In genomic region chr2:27473061-27473765, GRCm38 (mm10) we compare ENCODE assay signal across 8 mouse cellular contexts. TPM values are rescaled to one million over a fixed set of nuclear protein-coding genes. Genes with fewer than 3 reads are reported as not detected.
DNase-seq lines count a peak whose midpoint lies in the region; ATAC-seq lines count a peak whose summit lies in the region.

No protein-coding gene starts in this region.

- H3K4me1 ChIP-seq in megakaryocyte, embryonic 14.5 days, result peaks cover 83% of the 10 kb centered on the region
- H3K4me1 ChIP-seq in forebrain, embryonic 15.5 days, result peaks cover 59% of the 10 kb centered on the region
- peaks cover 79% of the 10 kb centered on the region for H3K4me1 ChIP-seq in liver, embryonic 13.5 days (replicated peaks)

- H3K9ac ChIP-seq in forebrain, embryonic 15.5 days (replicated peaks), result 0 out of 2 replicates have a peak overlapping the region, but pooled peaks have one; percentile 99
- peak overlapping the region; percentile 90 for H3K9ac ChIP-seq in liver, embryonic 13.5 days

- H3K4me2 ChIP-seq in forebrain, embryonic 15.5 days (replicated peaks), result peak overlapping the region; percentile 97
- H3K4me2 ChIP-seq in liver, embryonic 13.5 days, result peak overlapping the region; percentile 87

- no peak for ATAC-seq in megakaryocyte, adult 5-6 weeks (ENCODE audit: poor library complexity, severe bottlenecking)
- ATAC-seq in forebrain, embryonic 15.5 days (replicated peaks), result no peak
- ATAC-seq in liver, embryonic 13.5 days (ENCODE audit: low read depth), result no peak

- peaks cover 50% of the 10 kb centered on the region for H3K36me3 ChIP-seq in megakaryocyte, embryonic 14.5 days (replicated peaks; ENCODE audit: low read length)
- no peaks in the 10 kb centered on the region; the same call in 1 of the 2 replicates for H3K36me3 ChIP-seq in forebrain, embryonic 15.5 days
- peaks cover 34% of the 10 kb centered on the region for H3K36me3 ChIP-seq in liver, embryonic 13.5 days

- no peaks in the 10 kb centered on the region for H3K27me3 ChIP-seq in megakaryocyte, embryonic 14.5 days (replicated peaks)
- no peaks in the 10 kb centered on the region for H3K27me3 ChIP-seq in forebrain, embryonic 15.5 days
- no peaks in the 10 kb centered on the region for H3K27me3 ChIP-seq in liver, embryonic 13.5 days

- H3K27ac ChIP-seq in forebrain, embryonic 15.5 days (replicated peaks), result no peak overlapping the region
- H3K27ac ChIP-seq in liver, embryonic 13.5 days, result peak overlapping the region; percentile 92

- DNase-seq in liver, embryonic 13.5 days, result no peak
- peak; percentile 45 for DNase-seq in thymus, postnatal 25 days
- no peak for DNase-seq in c-Kit-positive CD71-positive TER-119-positive erythroid progenitor cells, embryonic 14.5 days (ENCODE audit: low spot score)
- DNase-seq in urinary bladder, adult 2 months (ENCODE audit: low spot score), result no peak
- no peak for DNase-seq in cerebellum, adult 8-10 months

- 77% methylated on average over 7 of the region's 7 CpGs for WGBS in forebrain, embryonic 15.5 days
- WGBS in liver, embryonic 13.5 days (ENCODE audit: insufficient replicate concordance), result 56% methylated on average over 7 of the region's 7 CpGs

- no peaks in the 10 kb centered on the region for H3K9me3 ChIP-seq in megakaryocyte, embryonic 14.5 days
- H3K9me3 ChIP-seq in forebrain, embryonic 15.5 days, result no peaks in the 10 kb centered on the region
- no peaks in the 10 kb centered on the region for H3K9me3 ChIP-seq in liver, embryonic 13.5 days (replicated peaks)

- peak overlapping the region; percentile 51 for H3K4me3 ChIP-seq in megakaryocyte, embryonic 14.5 days (replicated peaks)
- H3K4me3 ChIP-seq in forebrain, embryonic 15.5 days, result peak overlapping the region; percentile 90
- H3K4me3 ChIP-seq in liver, embryonic 13.5 days (replicated peaks), result peak overlapping the region; percentile 94

RNA-seq across cellular contexts. Expression of gene Brd3os, which starts 31.1 kb away (rescaled TPM):
- 0.51 TPM in 1 of 2 replicates, not detected in the other for polyA plus RNA-seq in megakaryocyte, embryonic 14.5 days (2012; ENCODE audit: insufficient read depth, low replicate concordance)
- total RNA-seq in megakaryocyte, adult 5-6 weeks (2015), result 0.93 TPM in 1 of 2 replicates, not detected in the other
- 0.11 TPM in 1 of 2 replicates, not detected in the other for total RNA-seq in megakaryocyte, adult 5-6 weeks (2017)
- 30.6 and 31.5 TPM in 2 replicates for polyA plus RNA-seq in forebrain, embryonic 15.5 days (2015; fragmentation: Nextera tagmentation; extraction: Ambion mirVana)
- 0.48 and 0.60 TPM in 2 replicates for polyA plus RNA-seq in liver, embryonic 13.5 days (2015; fragmentation: Nextera tagmentation; extraction: Ambion mirVana)
- 8.0 and 10.2 TPM in 2 replicates for polyA plus RNA-seq in urinary bladder, adult 2 months (2012; rRNA removed)

RNA-seq across cellular contexts. Expression of gene Brd3, which starts 34.2 kb away (rescaled TPM):
- 58.4 and 65.2 TPM in 2 replicates for polyA plus RNA-seq in megakaryocyte, embryonic 14.5 days (2012; ENCODE audit: insufficient read depth, low replicate concordance)
- 43.1 and 60.4 TPM in 2 replicates for total RNA-seq in megakaryocyte, adult 5-6 weeks (2015)
- total RNA-seq in megakaryocyte, adult 5-6 weeks (2017), result 22.4 and 28.3 TPM in 2 replicates
- polyA plus RNA-seq in forebrain, embryonic 15.5 days (2015; fragmentation: Nextera tagmentation; extraction: Ambion mirVana), result 142 and 149 TPM in 2 replicates
- 25.0 and 37.2 TPM in 2 replicates for polyA plus RNA-seq in liver, embryonic 13.5 days (2015; fragmentation: Nextera tagmentation; extraction: Ambion mirVana)
- 29.8 and 33.0 TPM in 2 replicates for polyA plus RNA-seq in urinary bladder, adult 2 months (2012; rRNA removed)

RNA-seq across cellular contexts. Expression of gene Wdr5, which starts 41.7 kb away (rescaled TPM):
- polyA plus RNA-seq in megakaryocyte, embryonic 14.5 days (2012; ENCODE audit: insufficient read depth, low replicate concordance), result 6.3 and 27.6 TPM in 2 replicates
- total RNA-seq in megakaryocyte, adult 5-6 weeks (2015), result 21.3 and 22.2 TPM in 2 replicates
- 42.8 and 44.8 TPM in 2 replicates for total RNA-seq in megakaryocyte, adult 5-6 weeks (2017)
- 50.5 and 55.4 TPM in 2 replicates for polyA plus RNA-seq in forebrain, embryonic 15.5 days (2015; fragmentation: Nextera tagmentation; extraction: Ambion mirVana)
- polyA plus RNA-seq in liver, embryonic 13.5 days (2015; fragmentation: Nextera tagmentation; extraction: Ambion mirVana), result 32.1 and 35.9 TPM in 2 replicates
- polyA plus RNA-seq in urinary bladder, adult 2 months (2012; rRNA removed), result 29.1 and 34.4 TPM in 2 replicates

RNA-seq across cellular contexts. Expression of gene Vav2, which starts 46.4 kb away (rescaled TPM):
- polyA plus RNA-seq in megakaryocyte, embryonic 14.5 days (2012; ENCODE audit: insufficient read depth, low replicate concordance), result 2.8 and 5.5 TPM in 2 replicates
- 5.9 and 8.0 TPM in 2 replicates for total RNA-seq in megakaryocyte, adult 5-6 weeks (2015)
- 11.0 and 11.5 TPM in 2 replicates for total RNA-seq in megakaryocyte, adult 5-6 weeks (2017)
- polyA plus RNA-seq in forebrain, embryonic 15.5 days (2015; fragmentation: Nextera tagmentation; extraction: Ambion mirVana), result 12.6 and 13.9 TPM in 2 replicates
- polyA plus RNA-seq in liver, embryonic 13.5 days (2015; fragmentation: Nextera tagmentation; extraction: Ambion mirVana), result 3.2 and 4.2 TPM in 2 replicates
- polyA plus RNA-seq in urinary bladder, adult 2 months (2012; rRNA removed), result 24.7 and 25.8 TPM in 2 replicates
